Mouse (Mus musculus): ENCODE results near the gene Sv2a. TPM values are rescaled to one million over a fixed set of nuclear protein-coding genes. Genes with fewer than 3 reads are reported as not detected.
"Not testable (repeated sequence)": the region's sequence is repeated elsewhere in the genome, so short reads cannot be mapped to it uniquely, and the experiment has no call there.

Gene Sv2a
- polyA plus RNA-seq, 1 experiment, result 1.6 TPM

- 62% methylated on average over 12 of the region's 12 CpGs for WGBS
- no peak for TF ChIP-seq POLR2A (IDR thresholded peaks at IDR 0.05; ENCODE audit: borderline replicate concordance, extremely low read depth, low read depth, low read length)
- no peak for TF ChIP-seq CTCF (IDR thresholded peaks at IDR 0.05; ENCODE audit: insufficient read depth, low read length)
- Histone ChIP-seq H3K4me1 (ENCODE audit: control insufficient read depth, insufficient read depth, low read length) (0 out of 2 replicates have a peak, but pooled peaks cover 2% of the 10 kb centered on the region), H3K4me3 (replicated peaks; ENCODE audit: extremely low read depth, low read depth, low read length) (peak overlapping the region; percentile 8)
- no peak for DNase-seq
These were observed 12.0 kb downstream of the Sv2a start for GRCm38 (mm10) chr3:96192977-96193376.

GRCm38 (mm10) chr3:96194966-96195365 is 14.0 kb downstream of the Sv2a start:
- DNase-seq, result no peak
- Histone ChIP-seq H3K4me3 (replicated peaks; ENCODE audit: extremely low read depth, low read depth, low read length) (no peak overlapping the region), H3K4me1 (ENCODE audit: control insufficient read depth, insufficient read depth, low read length) (0 out of 2 replicates have a peak, but pooled peaks cover 3% of the 10 kb centered on the region)
- TF ChIP-seq POLR2A (IDR thresholded peaks at IDR 0.05; ENCODE audit: borderline replicate concordance, extremely low read depth, low read depth, low read length), result no peak
- TF ChIP-seq CTCF (IDR thresholded peaks at IDR 0.05; ENCODE audit: insufficient read depth, low read length), result no peak
- WGBS, result 78% methylated on average over 10 of the region's 10 CpGs

- 92% methylated on average over 11 of the region's 11 CpGs for WGBS
- no peak for TF ChIP-seq POLR2A (IDR thresholded peaks at IDR 0.05; ENCODE audit: borderline replicate concordance, extremely low read depth, low read depth, low read length)
- TF ChIP-seq CTCF (IDR thresholded peaks at IDR 0.05; ENCODE audit: insufficient read depth, low read length), result no peak
- no peak for DNase-seq
- Histone ChIP-seq H3K4me3 (replicated peaks; ENCODE audit: extremely low read depth, low read depth, low read length) (no peak overlapping the region), H3K4me1 (ENCODE audit: control insufficient read depth, insufficient read depth, low read length) (0 out of 2 replicates have a peak, but pooled peaks cover 3% of the 10 kb centered on the region)
These were observed 14.8 kb downstream of the Sv2a start for GRCm38 (mm10) chr3:96195616-96196313.

- DNase-seq, result no peak
- peak overlapping the region; percentile 76 for H3K4me3 ChIP-seq (replicated peaks; ENCODE audit: extremely low read depth, low read depth, low read length)
- TF ChIP-seq CTCF (IDR thresholded peaks at IDR 0.05; ENCODE audit: insufficient read depth, low read length), result no peak
- TF ChIP-seq POLR2A (IDR thresholded peaks at IDR 0.05; ENCODE audit: borderline replicate concordance, extremely low read depth, low read depth, low read length), result no peak
- 17% methylated on average over 27 of the region's 27 CpGs for WGBS
- 0 out of 2 replicates have a peak, but pooled peaks cover 3% of the 10 kb centered on the region for H3K4me1 ChIP-seq (ENCODE audit: control insufficient read depth, insufficient read depth, low read length)
These were observed 15.6 kb downstream of the Sv2a start for GRCm38 (mm10) chr3:96196437-96197128.

- under 1% methylated on average over 50 of the region's 50 CpGs for WGBS
- TF ChIP-seq POLR2A (IDR thresholded peaks at IDR 0.05; ENCODE audit: borderline replicate concordance, extremely low read depth, low read depth, low read length) (peak; percentile 97), CTCF (IDR thresholded peaks at IDR 0.05; ENCODE audit: insufficient read depth, low read length) (no peak)
- H3K4me3 ChIP-seq (replicated peaks; ENCODE audit: extremely low read depth, low read depth, low read length), result peak overlapping the region; percentile 76
- DNase-seq, result peak; percentile 82
- 0 out of 2 replicates have a peak, but pooled peaks cover 3% of the 10 kb centered on the region for H3K4me1 ChIP-seq (ENCODE audit: control insufficient read depth, insufficient read depth, low read length)
These were observed 16.3 kb downstream of the Sv2a start for GRCm38 (mm10) chr3:96197129-96197749.

GRCm38 (mm10) chr3:96198181-96198580 is 17.2 kb downstream of the Sv2a start:
- no peak for TF ChIP-seq CTCF (IDR thresholded peaks at IDR 0.05; ENCODE audit: insufficient read depth, low read length)
- no peak for TF ChIP-seq POLR2A (IDR thresholded peaks at IDR 0.05; ENCODE audit: borderline replicate concordance, extremely low read depth, low read depth, low read length)
- no peak for DNase-seq
- Histone ChIP-seq H3K4me3 (replicated peaks; ENCODE audit: extremely low read depth, low read depth, low read length) (peak overlapping the region; percentile 44), H3K4me1 (ENCODE audit: control insufficient read depth, insufficient read depth, low read length) (0 out of 2 replicates have a peak, but pooled peaks cover 3% of the 10 kb centered on the region)
- WGBS, result 4% methylated on average over 6 of the region's 6 CpGs

- H3K4me3 ChIP-seq (replicated peaks; ENCODE audit: extremely low read depth, low read depth, low read length); DNase-seq; H3K4me1 ChIP-seq (ENCODE audit: control insufficient read depth, insufficient read depth, low read length): not testable (repeated sequence)
- WGBS, result 27% methylated on average over 8 of the region's 8 CpGs
These were observed 17.8 kb downstream of the Sv2a start for GRCm38 (mm10) chr3:96198601-96199251.

- Histone ChIP-seq H3K4me1 (ENCODE audit: control insufficient read depth, insufficient read depth, low read length) (0 out of 2 replicates have a peak, but pooled peaks cover 3% of the 10 kb centered on the region), H3K4me3 (replicated peaks; ENCODE audit: extremely low read depth, low read depth, low read length) (no peak overlapping the region)
- no peak for TF ChIP-seq POLR2A (IDR thresholded peaks at IDR 0.05; ENCODE audit: borderline replicate concordance, extremely low read depth, low read depth, low read length)
- no peak for TF ChIP-seq CTCF (IDR thresholded peaks at IDR 0.05; ENCODE audit: insufficient read depth, low read length)
- WGBS, result 47% methylated on average over 2 of the region's 2 CpGs
- no peak for DNase-seq
These were observed 18.8 kb downstream of the Sv2a start for GRCm38 (mm10) chr3:96199731-96200130.

- no peak overlapping the region for H3K4me3 ChIP-seq (replicated peaks; ENCODE audit: extremely low read depth, low read depth, low read length)
- TF ChIP-seq POLR2A (IDR thresholded peaks at IDR 0.05; ENCODE audit: borderline replicate concordance, extremely low read depth, low read depth, low read length) (no peak), CTCF (IDR thresholded peaks at IDR 0.05; ENCODE audit: insufficient read depth, low read length) (no peak)
- DNase-seq, result no peak
- H3K4me1 ChIP-seq (ENCODE audit: control insufficient read depth, insufficient read depth, low read length), result no peaks in the 10 kb centered on the region
- WGBS, result 69% methylated on average over 3 of the region's 3 CpGs
These were observed 26.9 kb downstream of the Sv2a start for GRCm38 (mm10) chr3:96207819-96208218.
